Comparison of ENCODE assay signal across 25 mouse cellular contexts in genomic region chr12:59786831-59787230, GRCm38 (mm10).
DNase-seq lines count a peak whose midpoint lies in the region; ATAC-seq and TF ChIP-seq lines count a peak whose summit lies in the region.
"Had no signal": no experiment of that assay in that cellular context is flagged by ENCODE, and none has a peak within 500 bp of the region (broad histone marks: within the 10 kb centered on the region; RNA-seq: fewer than 3 reads in every experiment).

No protein-coding gene starts in this region.

- H3K27ac ChIP-seq in forebrain, embryonic 14.5 days (ENCODE audit: low read depth, low read length), result no peak overlapping the region
- no peak overlapping the region for H3K27ac ChIP-seq in forebrain, embryonic 10.5 days
- 0 out of 2 replicates have a peak overlapping the region, but pooled peaks have one; percentile 15 for H3K27ac ChIP-seq in midbrain, embryonic 12.5 days (replicated peaks)
- no peak overlapping the region for H3K27ac ChIP-seq in midbrain, postnatal 0 days (ENCODE audit: low read depth, low read length)
- no peak overlapping the region for H3K27ac ChIP-seq in midbrain, embryonic 16.5 days (ENCODE audit: low read length)
- H3K27ac ChIP-seq: embryonic facial prominence, embryonic 12.5 days; embryonic facial prominence, embryonic 15.5 days; forebrain, embryonic 12.5 days; heart, embryonic 15.5 days; hindbrain, embryonic 10.5 days; hindbrain, embryonic 13.5 days had no signal

- WGBS in forebrain, embryonic 14.5 days, result 38% methylated on average over 4 of the region's 4 CpGs
- WGBS in forebrain, embryonic 10.5 days, result 85% methylated on average over 4 of the region's 4 CpGs
- 50% methylated on average over 4 of the region's 4 CpGs for WGBS in midbrain, embryonic 12.5 days
- WGBS in midbrain, postnatal 0 days, result 32% methylated on average over 4 of the region's 4 CpGs
- 31% methylated on average over 4 of the region's 4 CpGs for WGBS in midbrain, embryonic 16.5 days

- no peak for ATAC-seq in forebrain, embryonic 14.5 days
- peak; percentile 62; the same call in 1 of the 2 replicates for ATAC-seq in midbrain, embryonic 12.5 days (ENCODE audit: low FRiP score, low read depth)
- no peak for ATAC-seq in midbrain, postnatal 0 days (ENCODE audit: low FRiP score)
- ATAC-seq in midbrain, embryonic 16.5 days, result peak; percentile 36; the same call in 1 of the 2 replicates
- ATAC-seq: activated CD4-positive, CD25-positive, alpha-beta regulatory T cell, adult 4 months; hindbrain, embryonic 16.5 days had no signal

- H3K4me2 ChIP-seq in forebrain, embryonic 14.5 days (ENCODE audit: low read length), result no peak overlapping the region
- H3K4me2 ChIP-seq in midbrain, embryonic 12.5 days (replicated peaks), result no peak overlapping the region
- no peak overlapping the region for H3K4me2 ChIP-seq in midbrain, postnatal 0 days (ENCODE audit: low read depth, low read length, poor library complexity, severe bottlenecking)
- H3K4me2 ChIP-seq in midbrain, embryonic 16.5 days (ENCODE audit: low read length), result no peak overlapping the region
- H3K4me2 ChIP-seq: embryonic facial prominence, embryonic 12.5 days; embryonic facial prominence, embryonic 15.5 days; forebrain, embryonic 12.5 days; heart, embryonic 12.5 days; heart, embryonic 15.5 days; hindbrain, embryonic 13.5 days had no signal

- no peaks in the 10 kb centered on the region for H3K27me3 ChIP-seq in forebrain, embryonic 14.5 days (replicated peaks; ENCODE audit: control insufficient read depth, insufficient read depth, low read length)
- H3K27me3 ChIP-seq in forebrain, embryonic 10.5 days (ENCODE audit: poor library complexity, severe bottlenecking), result no peaks in the 10 kb centered on the region
- H3K27me3 ChIP-seq in midbrain, embryonic 12.5 days, result no peaks in the 10 kb centered on the region
- no peaks in the 10 kb centered on the region for H3K27me3 ChIP-seq in midbrain, postnatal 0 days (ENCODE audit: insufficient read depth, low read length)
- no peaks in the 10 kb centered on the region for H3K27me3 ChIP-seq in midbrain, embryonic 16.5 days (ENCODE audit: control insufficient read depth, insufficient read depth, low read depth, low read length)
- H3K27me3 ChIP-seq: embryonic facial prominence, embryonic 12.5 days; embryonic facial prominence, embryonic 15.5 days; forebrain, embryonic 12.5 days; heart, embryonic 12.5 days; heart, embryonic 15.5 days; hindbrain, embryonic 13.5 days had no signal

- H3K36me3 ChIP-seq in forebrain, embryonic 14.5 days (ENCODE audit: control insufficient read depth, insufficient read depth, low read length), result no peaks in the 10 kb centered on the region
- no peaks in the 10 kb centered on the region for H3K36me3 ChIP-seq in forebrain, embryonic 10.5 days (replicated peaks)
- H3K36me3 ChIP-seq in midbrain, embryonic 12.5 days, result no peaks in the 10 kb centered on the region
- no peaks in the 10 kb centered on the region for H3K36me3 ChIP-seq in midbrain, postnatal 0 days (ENCODE audit: insufficient read depth, low read length)
- no peaks in the 10 kb centered on the region for H3K36me3 ChIP-seq in midbrain, embryonic 16.5 days (ENCODE audit: control insufficient read depth, insufficient read depth, low read length)
- H3K36me3 ChIP-seq: embryonic facial prominence, embryonic 12.5 days; embryonic facial prominence, embryonic 15.5 days; forebrain, embryonic 12.5 days; heart, embryonic 12.5 days; heart, embryonic 15.5 days; hindbrain, embryonic 10.5 days; hindbrain, embryonic 13.5 days had no signal

- H3K4me3 ChIP-seq in forebrain, embryonic 14.5 days (ENCODE audit: low read depth, low read length), result no peak overlapping the region
- H3K4me3 ChIP-seq in forebrain, embryonic 10.5 days, result no peak overlapping the region
- H3K4me3 ChIP-seq in midbrain, embryonic 12.5 days, result no peak overlapping the region
- H3K4me3 ChIP-seq in midbrain, postnatal 0 days (ENCODE audit: low read depth, low read length), result no peak overlapping the region
- H3K4me3 ChIP-seq in midbrain, embryonic 16.5 days (ENCODE audit: low read depth, low read length), result no peak overlapping the region
- H3K4me3 ChIP-seq: embryonic facial prominence, embryonic 12.5 days; embryonic facial prominence, embryonic 15.5 days; forebrain, embryonic 12.5 days; heart, embryonic 12.5 days; heart, embryonic 15.5 days; hindbrain, embryonic 10.5 days; hindbrain, embryonic 13.5 days had no signal

- H3K9me3 ChIP-seq in forebrain, embryonic 14.5 days (replicated peaks; ENCODE audit: control insufficient read depth, low read length), result no peaks in the 10 kb centered on the region
- no peaks in the 10 kb centered on the region for H3K9me3 ChIP-seq in forebrain, embryonic 10.5 days
- H3K9me3 ChIP-seq in midbrain, embryonic 12.5 days, result no peaks in the 10 kb centered on the region
- H3K9me3 ChIP-seq in midbrain, postnatal 0 days (ENCODE audit: low read length), result no peaks in the 10 kb centered on the region
- no peaks in the 10 kb centered on the region for H3K9me3 ChIP-seq in midbrain, embryonic 16.5 days (replicated peaks; ENCODE audit: control insufficient read depth, low read length, poor library complexity, severe bottlenecking)
- H3K9me3 ChIP-seq: embryonic facial prominence, embryonic 12.5 days; embryonic facial prominence, embryonic 15.5 days; forebrain, embryonic 12.5 days; heart, embryonic 12.5 days; heart, embryonic 15.5 days; hindbrain, embryonic 10.5 days; hindbrain, embryonic 13.5 days had no signal

- no peak for TF ChIP-seq CTCF in midbrain, postnatal 0 days (IDR thresholded peaks at IDR 0.05)

- no peaks in the 10 kb centered on the region for H3K4me1 ChIP-seq in forebrain, embryonic 14.5 days (ENCODE audit: control insufficient read depth, insufficient read depth, low read length)
- no peaks in the 10 kb centered on the region for H3K4me1 ChIP-seq in forebrain, embryonic 10.5 days
- H3K4me1 ChIP-seq in midbrain, embryonic 12.5 days, result no peaks in the 10 kb centered on the region
- no peaks in the 10 kb centered on the region for H3K4me1 ChIP-seq in midbrain, postnatal 0 days (ENCODE audit: insufficient read depth, low read length)
- no peaks in the 10 kb centered on the region for H3K4me1 ChIP-seq in midbrain, embryonic 16.5 days (ENCODE audit: control insufficient read depth, insufficient read depth, low read length)
- H3K4me1 ChIP-seq: embryonic facial prominence, embryonic 12.5 days; embryonic facial prominence, embryonic 15.5 days; heart, embryonic 12.5 days; heart, embryonic 15.5 days; hindbrain, embryonic 10.5 days; hindbrain, embryonic 13.5 days had no signal

- H3K9ac ChIP-seq in forebrain, embryonic 14.5 days (ENCODE audit: low read length), result no peak overlapping the region
- no peak overlapping the region for H3K9ac ChIP-seq in midbrain, embryonic 12.5 days (replicated peaks)
- no peak overlapping the region for H3K9ac ChIP-seq in midbrain, postnatal 0 days (replicated peaks; ENCODE audit: low read length, poor library complexity, severe bottlenecking)
- H3K9ac ChIP-seq in midbrain, embryonic 16.5 days (ENCODE audit: low read depth, low read length), result no peak overlapping the region
- H3K9ac ChIP-seq: embryonic facial prominence, embryonic 12.5 days; embryonic facial prominence, embryonic 15.5 days; forebrain, embryonic 12.5 days; heart, embryonic 12.5 days; heart, embryonic 15.5 days; hindbrain, embryonic 13.5 days had no signal

- peak; percentile 17 for DNase-seq in forebrain, embryonic 14.5 days (ENCODE audit: low spot score)
- DNase-seq in forebrain, embryonic 10.5 days (ENCODE audit: extremely low spot score, low spot score), result no peak
- no peak for DNase-seq in midbrain, postnatal 0 days (ENCODE audit: low spot score)
- no peak for DNase-seq in layer of hippocampus, adult 9-11 months
- DNase-seq: adrenal gland, adult 8-10 months; adrenal gland, postnatal 25 days; cerebellum, adult 11 months; cerebellum, adult 2 months; cerebellum, adult 9-11 months; cerebellum, postnatal 25 days; gastrocnemius, postnatal 25 days; heart, adult 18-20 months; heart, postnatal 10 days; heart, postnatal 36 days had no signal

Comparison
In these comparisons a context has a peak if more than half of its experiments do, and no peak if none do; other contexts are left out.
1. ATAC-seq: peak in midbrain, embryonic 12.5 days (single experiment) and midbrain, embryonic 16.5 days (single experiment); none in forebrain, embryonic 14.5 days (single experiment) and midbrain, postnatal 0 days (single experiment).